Mouse (Mus musculus): ENCODE measurements around the gene Ptges3.

DNA sequence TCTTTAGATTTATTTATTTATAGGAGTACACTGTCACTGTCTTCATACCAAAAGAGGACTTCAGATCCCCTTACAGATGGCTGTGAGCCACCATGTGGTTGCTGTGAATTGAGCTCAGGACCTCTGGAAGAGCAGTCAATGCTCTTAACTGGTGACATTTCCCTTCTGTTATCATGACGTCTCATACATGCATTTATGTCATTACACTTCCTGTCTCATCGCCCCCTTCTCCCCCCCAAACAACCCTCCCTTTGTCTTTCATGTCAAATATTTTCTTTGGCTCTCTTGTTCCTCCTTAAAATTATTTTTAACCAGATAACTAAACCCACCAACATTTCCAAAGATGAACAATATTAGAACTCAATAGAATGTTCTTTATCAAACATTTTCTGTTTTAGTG is 27.9 kb upstream of the Ptges3 start:
- TF ChIP-seq CTCF (IDR thresholded peaks at IDR 0.05; ENCODE audit: extremely low read depth, insufficient read depth, low read length) = no peak
- TF ChIP-seq POLR2A (IDR thresholded peaks at IDR 0.05; ENCODE audit: extremely low read depth, insufficient read depth, low read length) = no peak
